Mouse (Mus musculus) layer of hippocampus, adult 6 months (tissue): ENCODE data around the gene Ccl9. TPM values are rescaled to one million over a fixed set of nuclear protein-coding genes. Genes with fewer than 3 reads are reported as not detected.

ENCODE experiments used
- long read RNA-seq, 2 experiments: library from polyadenylated mRNA; unstranded; transcript quantifications; one replicate each; pipeline ENCODE4 v2.0.0; 2019 to 2020
- polyA plus RNA-seq: library from polyadenylated mRNA; unstranded; fragments of <200 nt; fragmentation: Nextera tagmentation; gene quantifications from 2 replicates; pipeline ENCODE4 v1.2.3, GENCODE M21; 2021

Gene Ccl9
- 0.89 and 1.9 TPM in 2 replicates for polyA plus RNA-seq
- long read RNA-seq, experiment 1, transcript Ccl9-201 (4 exons, 3,006 nt), result major isoform, 5 of 5 reads
- long read RNA-seq, experiment 1, partial matches to known transcripts, result 0 of 5 reads
- long read RNA-seq, experiment 1, other reads (novel, unspliced or antisense), result 0 of 5 reads
- long read RNA-seq, experiment 2, partial matches to known transcripts, result 0 of 2 reads
- long read RNA-seq, experiment 2, other reads (novel, unspliced or antisense), result 0 of 2 reads

DNA sequence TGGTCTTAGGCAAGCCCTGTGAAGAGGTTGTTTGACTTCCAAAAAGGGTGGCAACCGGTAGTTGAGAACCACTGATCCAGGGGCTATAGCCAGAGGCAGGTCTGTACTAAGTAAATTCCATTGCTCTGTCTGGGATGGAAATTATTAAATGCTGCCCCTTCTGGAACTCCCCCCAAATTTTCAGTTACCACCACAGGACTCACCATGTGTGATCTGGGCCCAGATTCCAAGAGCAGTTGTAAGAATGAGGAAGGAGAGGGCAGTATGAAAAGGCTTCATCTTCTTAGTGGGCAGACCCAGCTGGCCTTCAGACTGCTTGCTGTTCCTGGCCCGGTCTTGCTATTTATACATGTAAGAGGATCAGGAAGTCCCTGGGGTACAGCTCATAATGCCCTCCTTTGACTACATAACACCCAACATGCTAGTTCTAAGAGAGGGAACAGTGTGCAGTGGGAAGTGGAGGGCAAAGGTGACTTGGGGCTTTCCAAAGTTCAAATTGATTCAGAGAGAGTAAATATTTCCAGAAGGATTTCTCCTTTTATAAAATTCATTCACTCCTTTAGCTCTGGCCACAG lies at the start of gene Ccl9:
Ccl9 (minus strand) TSS at position 451 of the 575 bp plus-strand sequence.

DNA sequence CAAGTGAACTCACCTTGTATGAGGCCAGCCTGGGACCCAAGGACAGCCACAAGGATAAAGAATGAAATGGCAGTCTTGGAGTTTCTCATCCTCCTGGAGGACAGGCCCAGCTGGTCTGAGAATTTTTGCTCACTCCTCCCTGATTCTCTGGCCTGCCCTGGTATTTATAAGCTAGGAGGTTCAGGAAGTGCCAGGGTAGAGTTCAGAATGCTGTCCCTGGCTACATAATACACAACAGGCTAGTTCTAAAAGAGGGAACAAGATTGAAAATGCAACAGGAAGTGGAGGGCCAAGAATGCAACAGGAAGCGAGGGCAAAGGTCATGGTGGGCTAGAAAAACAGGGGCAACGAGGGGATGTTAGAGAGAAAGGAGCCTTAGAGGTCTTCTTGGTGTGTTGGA lies 14.4 kb upstream of the Ccl9 start, which contains the start of gene Ccl6:
Ccl6 (minus strand) TSS at position 235 of the 400 bp plus-strand sequence.

DNA sequence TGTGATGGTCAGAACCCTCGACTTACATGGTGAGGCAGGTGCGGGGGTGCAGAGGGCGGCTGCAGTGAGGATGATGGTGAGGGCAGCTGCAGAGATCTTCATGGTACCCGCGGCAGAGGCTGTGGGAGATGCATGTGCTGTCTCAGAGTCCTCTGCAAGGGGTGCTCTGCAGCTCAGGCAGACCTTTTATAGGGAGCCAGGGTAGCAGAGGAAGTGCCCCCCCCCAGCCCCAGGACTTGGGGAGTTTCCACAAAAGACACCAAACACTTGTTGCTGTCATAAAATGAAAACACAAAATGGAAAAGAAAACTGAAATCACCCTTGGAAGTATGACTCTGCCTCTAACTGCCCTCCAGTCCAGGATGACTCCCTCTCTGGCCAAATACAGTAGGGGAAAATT lies 48.1 kb downstream of the Ccl9 start, which contains the start of gene Ccl5:
Ccl5 (minus strand) TSS at position 159 of the 400 bp plus-strand sequence.

Other genes with a start within 250 kb of the Ccl9 start
- 17.3 and 19.8 TPM in 2 replicates for gene Rasl10b, start 169.5 kb downstream of the Ccl9 start, polyA plus RNA-seq
- gene Gas2l2, start 149.2 kb downstream of the Ccl9 start, polyA plus RNA-seq, result 0.39 and 0.56 TPM in 2 replicates
- 0.30 and 0.52 TPM in 2 replicates for gene 1700020L24Rik, start 141.0 kb downstream of the Ccl9 start, polyA plus RNA-seq
- gene Mmp28, start 115.6 kb downstream of the Ccl9 start, polyA plus RNA-seq, result 0.80 and 0.95 TPM in 2 replicates
- 0.56 and 1.3 TPM in 2 replicates for gene Taf15, start 105.5 kb downstream of the Ccl9 start, polyA plus RNA-seq
- not detected in 2 replicates for gene Heatr9, start 56.5 kb downstream of the Ccl9 start, polyA plus RNA-seq
- gene Ccl5, start 48.1 kb downstream of the Ccl9 start, polyA plus RNA-seq, result 1.1 and 4.9 TPM in 2 replicates
- gene Ccl6, start 14.5 kb upstream of the Ccl9 start, polyA plus RNA-seq, result 2.1 and 2.5 TPM in 2 replicates
- gene Rpl9-ps1, start 67.0 kb upstream of the Ccl9 start, polyA plus RNA-seq, result not detected in 2 replicates
- 1.1 and 1.3 TPM in 2 replicates for gene Ccl3, start 70.7 kb upstream of the Ccl9 start, polyA plus RNA-seq
- 1.2 and 1.3 TPM in 2 replicates for gene Ccl4, start 83.9 kb upstream of the Ccl9 start, polyA plus RNA-seq
- gene Wfdc17, start 125.4 kb upstream of the Ccl9 start, polyA plus RNA-seq, result 1.8 and 2.6 TPM in 2 replicates
- 7.8 and 8.6 TPM in 2 replicates for gene Wfdc18, start 130.4 kb upstream of the Ccl9 start, polyA plus RNA-seq
- gene Wfdc21, start 168.3 kb upstream of the Ccl9 start, polyA plus RNA-seq, result not detected in 2 replicates
- 6.9 and 7.2 TPM in 2 replicates for gene Heatr6, start 175.1 kb upstream of the Ccl9 start, polyA plus RNA-seq